Mouse (Mus musculus) lung, postnatal 0 days (tissue): Measurements from ENCODE around the gene Adprm. TPM values are rescaled to one million over a fixed set of nuclear protein-coding genes. Genes with fewer than 3 reads are reported as not detected.

Source experiments
- ATAC-seq: fragments of 200-750 bp; cut with Nextera tagmentation; 2 replicates; pipeline ENCODE4 v1.8.0; 2017; ENCODE audit warnings: moderate library complexity
- DNase-seq: peaks from one replicate; pipeline ENCODE4 v3.0.0-alpha.2; 2016; ENCODE audit warnings: low spot score
- H3K27ac ChIP-seq: fragments of 300-500 bp; sonication (generic); 2 replicates; pipeline ENCODE4 v1.5.1; 2014; ENCODE audit warnings: antibody characterized with exemption, mild to moderate bottlenecking, low read length, mixed read lengths
- H3K27me3 ChIP-seq: fragments of 300-500 bp; sonication (generic); replicated peaks from 2 replicates; pipeline ENCODE4 v1.6.1; 2014; ENCODE audit warnings: low read length, mixed read lengths; ENCODE audit not compliant: insufficient read depth
- H3K36me3 ChIP-seq: fragments of 300-500 bp; sonication (generic); 2 replicates; pipeline ENCODE4 v1.6.1; 2014; ENCODE audit warnings: low read length, mixed read lengths; ENCODE audit not compliant: insufficient read depth
- H3K4me1 ChIP-seq: fragments of 300-500 bp; sonication (generic); 2 replicates; pipeline ENCODE4 v1.6.1; 2014; ENCODE audit warnings: antibody characterized with exemption, low read depth, low read length, mixed read lengths; ENCODE audit not compliant: insufficient read depth
- H3K4me2 ChIP-seq: fragments of 300-500 bp; sonication (generic); replicated peaks from 2 replicates; pipeline ENCODE4 v1.6.1; 2014; ENCODE audit warnings: low read depth, mild to moderate bottlenecking, low read length, moderate library complexity, mixed read lengths
- H3K4me3 ChIP-seq: fragments of 300-500 bp; sonication (generic); 2 replicates; pipeline ENCODE4 v1.5.1; 2014; ENCODE audit warnings: low read depth, low read length
- H3K9ac ChIP-seq: fragments of 300-500 bp; sonication (generic); replicated peaks from 2 replicates; pipeline ENCODE4 v1.6.1; 2014; ENCODE audit warnings: low read depth, mild to moderate bottlenecking
- H3K9me3 ChIP-seq: fragments of 300-500 bp; sonication (generic); 2 replicates; pipeline ENCODE4 v1.6.1; 2016; ENCODE audit warnings: low read length, mixed read lengths
- CTCF ChIP-seq: IDR thresholded peaks from 2 replicates; pipeline ENCODE4 v1.5.1; 2016; ENCODE audit warnings: antibody characterized with exemption, mild to moderate bottlenecking
- EP300 ChIP-seq: IDR thresholded peaks from 2 replicates; pipeline ENCODE4 v1.6.1; 2016; ENCODE audit warnings: antibody characterized with exemption, mild to moderate bottlenecking, control low read depth
- WGBS: fragments of 180-500 bp; shearing (Covaris S2); extraction: QIAGEN DNeasy Blood & Tissue Kit; methylation state at CpG from one replicate; pipeline ENCODE4 v1.1.7; 2014; 5-methylcytosine and 5-hydroxymethylcytosine counted together
- polyA plus RNA-seq: library from polyadenylated mRNA; unstranded; fragments of >200 nt; fragmentation: Nextera tagmentation; extraction: Ambion mirVana; gene quantifications from 2 replicates; pipeline ENCODE4 v1.2.1, GENCODE M21; 2015

The Adprm gene
- polyA plus RNA-seq, 1 experiment from 2014 or later: 29.3 TPM

- DNase-seq (no peak), ATAC-seq (no peak)
- WGBS: 41% methylated on average over 32 of the region's 32 CpGs
- no peak for TF ChIP-seq EP300
- TF ChIP-seq CTCF: no peak
- no peak overlapping the region for H3K27ac ChIP-seq
- H3K4me1 ChIP-seq: no peaks in the 10 kb centered on the region
- H3K36me3 ChIP-seq: no peaks in the 10 kb centered on the region
- no peak overlapping the region for H3K4me2 ChIP-seq
- no peak overlapping the region for H3K4me3 ChIP-seq
- H3K9ac ChIP-seq: no peak overlapping the region
- H3K9me3 ChIP-seq: no peaks in the 10 kb centered on the region
- 0 out of 2 replicates have a peak, but pooled peaks cover 9% of the 10 kb centered on the region for H3K27me3 ChIP-seq
Measured at GRCm38 (mm10) chr11:67083712-67084340, 31.4 kb upstream of the Adprm start.

- DNase-seq (no peak), ATAC-seq (no peak)
- no peak overlapping the region for H3K27ac ChIP-seq
- no peak overlapping the region for H3K4me3 ChIP-seq
- WGBS: 62% methylated on average over 6 of the region's 6 CpGs
- no peaks in the 10 kb centered on the region for H3K9me3 ChIP-seq
- H3K4me2 ChIP-seq: no peak overlapping the region
- TF ChIP-seq CTCF: no peak
- TF ChIP-seq EP300: no peak
- no peak overlapping the region for H3K9ac ChIP-seq
- H3K27me3 ChIP-seq: 0 out of 2 replicates have a peak, but pooled peaks cover 9% of the 10 kb centered on the region
- no peaks in the 10 kb centered on the region for H3K36me3 ChIP-seq
- H3K4me1 ChIP-seq: no peaks in the 10 kb centered on the region
Measured at GRCm38 (mm10) chr11:67083239-67083638, 30.8 kb upstream of the Adprm start.

GRCm38 (mm10) chr11:67082793-67083192 lies 30.4 kb upstream of the Adprm start:
- no peak for ATAC-seq
- TF ChIP-seq CTCF (no peak), EP300 (no peak)
- Histone ChIP-seq H3K9ac (no peak overlapping the region), H3K27me3 (0 out of 2 replicates have a peak, but pooled peaks cover 9% of the 10 kb centered on the region), H3K4me1 (no peaks in the 10 kb centered on the region), H3K4me3 (no peak overlapping the region), H3K36me3 (no peaks in the 10 kb centered on the region), H3K9me3 (no peaks in the 10 kb centered on the region), H3K4me2 (no peak overlapping the region), H3K27ac (no peak overlapping the region)
- no peak for DNase-seq
- 76% methylated on average over 13 of the region's 13 CpGs for WGBS

GRCm38 (mm10) chr11:67082188-67082587 lies 29.8 kb upstream of the Adprm start:
- H3K36me3 ChIP-seq: no peaks in the 10 kb centered on the region
- H3K4me1 ChIP-seq: no peaks in the 10 kb centered on the region
- H3K9me3 ChIP-seq: no peaks in the 10 kb centered on the region
- ATAC-seq (no peak), DNase-seq (no peak)
- no peak overlapping the region for H3K4me3 ChIP-seq
- whole genome bisulfite sequencing: 78% methylated on average over 7 of the region's 7 CpGs
- no peak overlapping the region for H3K4me2 ChIP-seq
- H3K27ac ChIP-seq: no peak overlapping the region
- TF ChIP-seq CTCF (no peak), EP300 (no peak)
- 0 out of 2 replicates have a peak, but pooled peaks cover 7% of the 10 kb centered on the region for H3K27me3 ChIP-seq
- H3K9ac ChIP-seq: no peak overlapping the region

- Histone ChIP-seq H3K4me1 (no peaks in the 10 kb centered on the region), H3K4me2 (no peak overlapping the region), H3K4me3 (no peak overlapping the region), H3K27ac (no peak overlapping the region), H3K9me3 (no peaks in the 10 kb centered on the region), H3K27me3 (0 out of 2 replicates have a peak, but pooled peaks cover 7% of the 10 kb centered on the region), H3K9ac (no peak overlapping the region), H3K36me3 (no peaks in the 10 kb centered on the region)
- DNase-seq: peak; percentile 91
- 6% methylated on average over 9 of the region's 11 CpGs for WGBS
- TF ChIP-seq EP300 (no peak), CTCF (no peak)
- peak; percentile 90 for ATAC-seq
Measured at GRCm38 (mm10) chr11:67081125-67081649, 28.8 kb upstream of the Adprm start.

- DNase-seq (peak; percentile 71), ATAC-seq (peak; percentile 63)
- Histone ChIP-seq H3K4me2 (no peak overlapping the region), H3K27me3 (0 out of 2 replicates have a peak, but pooled peaks cover 7% of the 10 kb centered on the region), H3K9me3 (no peaks in the 10 kb centered on the region), H3K9ac (no peak overlapping the region), H3K4me3 (no peak overlapping the region), H3K27ac (no peak overlapping the region), H3K36me3 (no peaks in the 10 kb centered on the region), H3K4me1 (no peaks in the 10 kb centered on the region)
- WGBS: 0% methylated on average over 3 of the region's 3 CpGs
- TF ChIP-seq CTCF (peak; percentile 84), EP300 (no peak)
Measured at GRCm38 (mm10) chr11:67080168-67080567, 27.8 kb upstream of the Adprm start.
